Mouse (Mus musculus) heart, embryonic 15.5 days (tissue): ENCODE measurements at regions not wholly inside any gene's neighbourhood (a gene's known extent, or its start where the extent isn't known, plus 50 kb on each side); places are given as distances from the start of the nearest gene placed in this dataset.
A peak's percentile ranks its signal among the peaks of the same experiment; 100 is the strongest.

Experiments
- ATAC-seq: fragments of 200-750 bp; cut with Nextera tagmentation; replicated peaks from 2 replicates; pipeline ENCODE4 v1.8.0; 2017; ENCODE audit warnings: low read depth, moderate TSS enrichment; ENCODE audit not compliant: insufficient number of reproducible peaks, insufficient read depth, low FRiP score
- H3K27ac ChIP-seq: fragments of 300-500 bp; sonication (generic); 2 replicates; pipeline ENCODE4 v1.5.1; 2015; ENCODE audit warnings: mild to moderate bottlenecking, inconsistent platforms
- H3K27me3 ChIP-seq: fragments of 300-500 bp; sonication (generic); 2 replicates; pipeline ENCODE4 v1.6.1; 2015; ENCODE audit warnings: inconsistent platforms
- H3K36me3 ChIP-seq: fragments of 300-500 bp; sonication (generic); 2 replicates; pipeline ENCODE4 v1.6.1; 2015; ENCODE audit warnings: mild to moderate bottlenecking, inconsistent platforms
- H3K4me1 ChIP-seq: fragments of 300-500 bp; sonication (generic); replicated peaks from 2 replicates; pipeline ENCODE4 v1.6.1; 2015; ENCODE audit warnings: inconsistent platforms
- H3K4me2 ChIP-seq: fragments of 300-500 bp; sonication (generic); 2 replicates; pipeline ENCODE4 v1.6.1; 2015; ENCODE audit warnings: inconsistent platforms, mild to moderate bottlenecking, moderate library complexity
- H3K4me3 ChIP-seq: fragments of 300-500 bp; sonication (generic); 2 replicates; pipeline ENCODE4 v1.5.1; 2015; ENCODE audit warnings: mild to moderate bottlenecking, inconsistent platforms
- H3K9ac ChIP-seq: fragments of 300-500 bp; sonication (generic); 2 replicates; pipeline ENCODE4 v1.6.1; 2015; ENCODE audit warnings: mild to moderate bottlenecking, inconsistent platforms
- H3K9me3 ChIP-seq: fragments of 300-500 bp; sonication (generic); replicated peaks from 2 replicates; pipeline ENCODE4 v1.6.1; 2016; ENCODE audit warnings: inconsistent platforms
- WGBS: fragments of 180-500 bp; shearing (Covaris S2); methylation state at CpG from one replicate; pipeline ENCODE4 v1.1.7; 2015; ENCODE audit warnings: mixed read lengths; 5-methylcytosine and 5-hydroxymethylcytosine counted together

- no peak for ATAC-seq
- no peak overlapping the region for H3K4me2 ChIP-seq
- H3K27me3 ChIP-seq: peaks cover 46% of the 10 kb centered on the region
- H3K36me3 ChIP-seq: no peaks in the 10 kb centered on the region
- H3K9me3 ChIP-seq: no peaks in the 10 kb centered on the region
- H3K9ac ChIP-seq: no peak overlapping the region
- H3K27ac ChIP-seq: no peak overlapping the region
- 72% methylated on average over 7 of the region's 7 CpGs for WGBS
- no peak overlapping the region for H3K4me3 ChIP-seq
- H3K4me1 ChIP-seq: 0 out of 2 replicates have a peak, but pooled peaks cover 2% of the 10 kb centered on the region
These were observed 64.2 kb upstream of the Irx3 start for GRCm38 (mm10) chr8:91866076-91866475.

GRCm38 (mm10) chr8:91865361-91865760 is 63.5 kb upstream of the Irx3 start:
- H3K27me3 ChIP-seq: peaks cover 43% of the 10 kb centered on the region
- H3K4me1 ChIP-seq: 0 out of 2 replicates have a peak, but pooled peaks cover 2% of the 10 kb centered on the region
- ATAC-seq: no peak
- H3K9ac ChIP-seq: no peak overlapping the region
- no peak overlapping the region for H3K4me2 ChIP-seq
- H3K36me3 ChIP-seq: no peaks in the 10 kb centered on the region
- WGBS: 38% methylated on average over 10 of the region's 10 CpGs
- no peaks in the 10 kb centered on the region for H3K9me3 ChIP-seq
- no peak overlapping the region for H3K4me3 ChIP-seq
- H3K27ac ChIP-seq: no peak overlapping the region

GRCm38 (mm10) chr8:91863505-91863904 is 61.6 kb upstream of the Irx3 start:
- peaks cover 43% of the 10 kb centered on the region for H3K27me3 ChIP-seq
- no peak for ATAC-seq
- H3K27ac ChIP-seq: no peak overlapping the region
- WGBS: 53% methylated on average over 4 of the region's 4 CpGs
- no peak overlapping the region for H3K4me2 ChIP-seq
- no peak overlapping the region for H3K9ac ChIP-seq
- H3K4me3 ChIP-seq: no peak overlapping the region
- H3K36me3 ChIP-seq: no peaks in the 10 kb centered on the region
- 0 out of 2 replicates have a peak, but pooled peaks cover 2% of the 10 kb centered on the region for H3K4me1 ChIP-seq
- no peaks in the 10 kb centered on the region for H3K9me3 ChIP-seq

- H3K36me3 ChIP-seq: no peaks in the 10 kb centered on the region
- H3K4me3 ChIP-seq: no peak overlapping the region
- ATAC-seq: no peak
- peaks cover 20% of the 10 kb centered on the region for H3K4me1 ChIP-seq
- no peak overlapping the region for H3K4me2 ChIP-seq
- H3K9me3 ChIP-seq: no peaks in the 10 kb centered on the region
- no peak overlapping the region for H3K27ac ChIP-seq
- WGBS: 80% methylated on average over 14 of the region's 14 CpGs
- no peak overlapping the region for H3K9ac ChIP-seq
- H3K27me3 ChIP-seq: no peaks in the 10 kb centered on the region; the same call in 1 of the 2 replicates
These were observed 54.0 kb upstream of the Irx3 start for GRCm38 (mm10) chr8:91855881-91856280.

- Histone ChIP-seq H3K9ac (no peak overlapping the region), H3K9me3 (no peaks in the 10 kb centered on the region), H3K27ac (0 out of 2 replicates have a peak overlapping the region, but pooled peaks have one; percentile 19), H3K4me3 (no peak overlapping the region), H3K4me2 (no peak overlapping the region), H3K4me1 (peaks cover 20% of the 10 kb centered on the region), H3K27me3 (no peaks in the 10 kb centered on the region; the same call in 1 of the 2 replicates), H3K36me3 (no peaks in the 10 kb centered on the region)
- ATAC-seq: no peak
- 48% methylated on average over 4 of the region's 4 CpGs for WGBS
These were observed 52.5 kb upstream of the Irx3 start for GRCm38 (mm10) chr8:91854369-91854768.

GRCm38 (mm10) chr8:91853803-91854202 is 51.9 kb upstream of the Irx3 start:
- 0 out of 2 replicates have a peak overlapping the region, but pooled peaks have one; percentile 12 for H3K27ac ChIP-seq
- no peaks in the 10 kb centered on the region for H3K36me3 ChIP-seq
- WGBS: 41% methylated on average over 2 of the region's 2 CpGs
- H3K27me3 ChIP-seq: no peaks in the 10 kb centered on the region; the same call in 1 of the 2 replicates
- no peak overlapping the region for H3K4me3 ChIP-seq
- H3K9me3 ChIP-seq: no peaks in the 10 kb centered on the region
- H3K9ac ChIP-seq: no peak overlapping the region
- ATAC-seq: no peak
- no peak overlapping the region for H3K4me2 ChIP-seq
- H3K4me1 ChIP-seq: peaks cover 20% of the 10 kb centered on the region

GRCm38 (mm10) chr8:91853336-91853735 is 51.5 kb upstream of the Irx3 start:
- H3K4me1 ChIP-seq: peaks cover 20% of the 10 kb centered on the region
- H3K9ac ChIP-seq: no peak overlapping the region
- H3K9me3 ChIP-seq: no peaks in the 10 kb centered on the region
- 45% methylated on average over 4 of the region's 4 CpGs for WGBS
- ATAC-seq: no peak
- no peaks in the 10 kb centered on the region for H3K36me3 ChIP-seq
- H3K27me3 ChIP-seq: no peaks in the 10 kb centered on the region; the same call in 1 of the 2 replicates
- no peak overlapping the region for H3K4me2 ChIP-seq
- no peak overlapping the region for H3K27ac ChIP-seq
- H3K4me3 ChIP-seq: no peak overlapping the region
